Mouse (Mus musculus) bone marrow, adult 2 months (tissue): ENCODE data around the gene Pdcd1lg2. TPM values are rescaled to one million over a fixed set of nuclear protein-coding genes. Genes with fewer than 3 reads are reported as not detected.

Experiments used
- H3K27ac ChIP-seq: fragments of 200-500 bp; 2 replicates; pipeline ENCODE4 v1.5.1; 2012; ENCODE audit warnings: low read depth, mild to moderate bottlenecking, control low read depth, inconsistent platforms, low read length; ENCODE audit not compliant: control insufficient read depth, poor library complexity, insufficient read depth
- H3K4me1 ChIP-seq: fragments of 200-500 bp; 2 replicates; pipeline ENCODE4 v1.6.1; 2011; ENCODE audit warnings: low read length; ENCODE audit not compliant: control insufficient read depth, insufficient read depth
- H3K4me3 ChIP-seq: fragments of 200-500 bp; replicated peaks from 2 replicates; pipeline ENCODE3; 2011; ENCODE audit warnings: mild to moderate bottlenecking, low read depth, low read length, control low read depth; ENCODE audit not compliant: control insufficient read depth
- CTCF ChIP-seq: fragments of 200-500 bp; IDR thresholded peaks from 2 replicates; pipeline ENCODE4 v1.5.1; 2011; ENCODE audit warnings: low read length, control low read depth; ENCODE audit not compliant: control insufficient read depth, insufficient read depth
- POLR2A ChIP-seq: fragments of 200-500 bp; IDR thresholded peaks from 2 replicates; pipeline ENCODE4 v1.6.1; 2011; ENCODE audit warnings: low read depth, mild to moderate bottlenecking, control low read depth, low read length, borderline replicate concordance; ENCODE audit not compliant: control insufficient read depth
- WGBS: fragments of 180-500 bp; shearing (Covaris S2); methylation state at CpG from one replicate; pipeline ENCODE4 v1.1.7; 2018; 5-methylcytosine and 5-hydroxymethylcytosine counted together
- polyA plus RNA-seq: library from polyadenylated mRNA; stranded (reverse); fragments of >200 nt; gene quantifications from 2 replicates; pipeline ENCODE4 v1.2.4, GENCODE M21; 2011; ENCODE audit warnings: low replicate concordance; ENCODE audit not compliant: missing spikeins, insufficient read depth, insufficient read length

Pdcd1lg2 gene
- polyA plus RNA-seq, 1 experiment = 0.92 TPM

- Histone ChIP-seq H3K4me1 (no peaks in the 10 kb centered on the region; the same call in 1 of the 2 replicates), H3K27ac (no peak overlapping the region), H3K4me3 (no peak overlapping the region)
- WGBS = 68% methylated on average over 2 of the region's 2 CpGs
- TF ChIP-seq CTCF (no peak), POLR2A (no peak)
These were observed 31.8 kb downstream of the Pdcd1lg2 start for GRCm38 (mm10) chr19:29442492-29442891.

GRCm38 (mm10) chr19:29444364-29444763 lies 33.6 kb downstream of the Pdcd1lg2 start:
- 89% methylated on average over 3 of the region's 3 CpGs for WGBS
- Histone ChIP-seq H3K4me1 (no peaks in the 10 kb centered on the region; the same call in 1 of the 2 replicates), H3K4me3 (no peak overlapping the region), H3K27ac (no peak overlapping the region)
- no peak for TF ChIP-seq POLR2A
- TF ChIP-seq CTCF = no peak

GRCm38 (mm10) chr19:29448373-29448772 lies 37.7 kb downstream of the Pdcd1lg2 start:
- TF ChIP-seq POLR2A = no peak
- TF ChIP-seq CTCF = no peak
- Histone ChIP-seq H3K4me1 (no peaks in the 10 kb centered on the region), H3K27ac (no peak overlapping the region), H3K4me3 (no peak overlapping the region)
- 15% methylated on average over 1 of the region's 1 CpGs for WGBS

GRCm38 (mm10) chr19:29450376-29450775 lies 39.7 kb downstream of the Pdcd1lg2 start:
- H3K4me1 ChIP-seq = no peaks in the 10 kb centered on the region; the same call in 1 of the 2 replicates
- no peak overlapping the region for H3K27ac ChIP-seq
- no peak for TF ChIP-seq CTCF
- no peak for TF ChIP-seq POLR2A
- no peak overlapping the region for H3K4me3 ChIP-seq
- 91% methylated on average over 8 of the region's 8 CpGs for WGBS

- Histone ChIP-seq H3K4me1 (no peaks in the 10 kb centered on the region; the same call in 1 of the 2 replicates), H3K27ac (no peak overlapping the region), H3K4me3 (no peak overlapping the region)
- 8% methylated on average over 10 of the region's 10 CpGs for WGBS
- TF ChIP-seq CTCF = no peak
- no peak for TF ChIP-seq POLR2A
These were observed 43.5 kb downstream of the Pdcd1lg2 start for GRCm38 (mm10) chr19:29454141-29454601.

GRCm38 (mm10) chr19:29455156-29455555 lies 44.4 kb downstream of the Pdcd1lg2 start:
- 72% methylated on average over 1 of the region's 1 CpGs for WGBS
- Histone ChIP-seq H3K4me3 (no peak overlapping the region), H3K4me1 (no peaks in the 10 kb centered on the region; the same call in 1 of the 2 replicates), H3K27ac (no peak overlapping the region)
- TF ChIP-seq POLR2A (no peak), CTCF (no peak)

GRCm38 (mm10) chr19:29457982-29458381 lies 47.3 kb downstream of the Pdcd1lg2 start:
- Histone ChIP-seq H3K4me1 (peaks cover 3% of the 10 kb centered on the region; the same call in 1 of the 2 replicates), H3K27ac (no peak overlapping the region), H3K4me3 (no peak overlapping the region)
- WGBS = 85% methylated on average over 1 of the region's 1 CpGs
- TF ChIP-seq CTCF (no peak), POLR2A (no peak)

- Histone ChIP-seq H3K4me3 (no peak overlapping the region), H3K27ac (no peak overlapping the region), H3K4me1 (peaks cover 5% of the 10 kb centered on the region; the same call in 1 of the 2 replicates)
- 12% methylated on average over 4 of the region's 4 CpGs for whole genome bisulfite sequencing
- TF ChIP-seq POLR2A (no peak), CTCF (no peak)
These were observed 51.7 kb downstream of the Pdcd1lg2 start for GRCm38 (mm10) chr19:29462462-29462861.
